12 mouse cellular contexts compared by ENCODE assay signal in the genomic region with DNA sequence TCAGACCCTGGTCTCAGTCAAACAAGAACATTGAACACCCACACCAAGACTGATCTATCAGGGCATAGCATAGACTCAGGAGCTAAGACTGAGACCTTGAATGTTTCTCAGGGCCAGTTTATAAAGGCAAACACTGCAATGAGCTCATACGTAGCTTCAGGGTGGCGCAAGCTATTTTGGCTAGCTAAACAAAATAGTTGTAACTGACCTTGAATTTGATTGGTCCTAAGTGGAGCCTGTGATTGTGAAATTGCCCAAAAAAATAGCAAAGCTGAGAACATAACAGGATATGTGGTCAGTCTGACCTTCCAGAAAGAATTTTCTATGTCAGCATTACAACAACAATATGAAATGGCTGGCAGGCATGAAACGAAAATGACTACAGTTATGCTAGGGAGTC. TPM values are rescaled to one million over a fixed set of nuclear protein-coding genes. Genes with fewer than 3 reads are reported as not detected.
A peak's percentile ranks its signal among the peaks of the same experiment; 100 is the strongest.
DNase-seq lines count a peak whose midpoint lies in the region; ATAC-seq and TF ChIP-seq lines count a peak whose summit lies in the region.
"Had no signal": no experiment of that assay in that cellular context is flagged by ENCODE, and none has a peak within 500 bp of the region (broad histone marks: within the 10 kb centered on the region; RNA-seq: fewer than 3 reads in every experiment).

No protein-coding gene starts in this region.

- no peak for TF ChIP-seq POLR2A in kidney, adult 2 months (IDR thresholded peaks at IDR 0.05; ENCODE audit: low read depth, low read length)

- ATAC-seq in kidney, embryonic 16.5 days (ENCODE audit: low FRiP score, low TSS enrichment): no peak
- ATAC-seq in hindbrain, embryonic 11.5 days (ENCODE audit: low FRiP score): no peak
- no peak for ATAC-seq in intestine, embryonic 16.5 days
- ATAC-seq: forebrain, embryonic 16.5 days had no signal

- H3K27me3 ChIP-seq in kidney, adult 2 months (replicated peaks; ENCODE audit: control insufficient read depth, insufficient read depth, low read length): no peaks in the 10 kb centered on the region
- no peaks in the 10 kb centered on the region for H3K27me3 ChIP-seq in kidney, embryonic 16.5 days (ENCODE audit: insufficient read depth, low read length)
- H3K27me3 ChIP-seq in hindbrain, embryonic 11.5 days (ENCODE audit: control insufficient read depth, insufficient read depth, low read length): no peaks in the 10 kb centered on the region
- H3K27me3 ChIP-seq in intestine, embryonic 16.5 days (replicated peaks; ENCODE audit: control insufficient read depth, insufficient read depth, low read length): no peaks in the 10 kb centered on the region

- H3K4me2 ChIP-seq in kidney, embryonic 16.5 days (replicated peaks; ENCODE audit: low read depth, low read length): no peak overlapping the region
- H3K4me2 ChIP-seq in hindbrain, embryonic 11.5 days (replicated peaks; ENCODE audit: low read depth, low read length): no peak overlapping the region
- H3K4me2 ChIP-seq in intestine, embryonic 16.5 days (ENCODE audit: low read depth, low read length): no peak overlapping the region

- H3K4me1 ChIP-seq in kidney, adult 2 months (ENCODE audit: control insufficient read depth, insufficient read depth, low read length): no peaks in the 10 kb centered on the region; the same call in 1 of the 2 replicates
- H3K4me1 ChIP-seq in kidney, embryonic 16.5 days (ENCODE audit: insufficient read depth, low read length): no peaks in the 10 kb centered on the region
- peaks cover 4% of the 10 kb centered on the region; the same call in 1 of the 2 replicates for H3K4me1 ChIP-seq in brown adipose tissue, adult 24 weeks (ENCODE audit: control insufficient read depth, insufficient read depth, insufficient read length, low read length)
- H3K4me1 ChIP-seq in hindbrain, embryonic 11.5 days (replicated peaks; ENCODE audit: control insufficient read depth, insufficient read depth, low read length): no peaks in the 10 kb centered on the region
- H3K4me1 ChIP-seq in intestine, embryonic 16.5 days (ENCODE audit: control insufficient read depth, insufficient read depth, low read length): no peaks in the 10 kb centered on the region

- 57% methylated on average over 3 of the region's 3 CpGs for WGBS in kidney, adult 2 months
- 80% methylated on average over 3 of the region's 3 CpGs for WGBS in kidney, embryonic 16.5 days
- 88% methylated on average over 3 of the region's 3 CpGs for WGBS in hindbrain, embryonic 11.5 days
- WGBS in intestine, embryonic 16.5 days: 70% methylated on average over 3 of the region's 3 CpGs

- H3K9ac ChIP-seq in kidney, embryonic 16.5 days (replicated peaks; ENCODE audit: low read length): no peak overlapping the region
- no peak overlapping the region for H3K9ac ChIP-seq in hindbrain, embryonic 11.5 days (ENCODE audit: low read depth, low read length)
- H3K9ac ChIP-seq in intestine, embryonic 16.5 days (ENCODE audit: low read depth, low read length): no peak overlapping the region

- TF ChIP-seq CTCF in kidney, adult 2 months (conservative IDR thresholded peaks at IDR 0.05; ENCODE audit: insufficient read depth, insufficient read length, low read depth, low read length): no peak

- H3K27ac ChIP-seq in kidney, adult 2 months (ENCODE audit: insufficient read depth, low read depth, low read length): no peak overlapping the region
- H3K27ac ChIP-seq in kidney, embryonic 16.5 days (ENCODE audit: low read length): no peak overlapping the region
- H3K27ac ChIP-seq in brown adipose tissue, adult 24 weeks (replicated peaks; ENCODE audit: low read depth, low read length): peak overlapping the region; percentile 98
- H3K27ac ChIP-seq in hindbrain, embryonic 11.5 days (ENCODE audit: low read depth, low read length): no peak overlapping the region
- no peak overlapping the region for H3K27ac ChIP-seq in intestine, embryonic 16.5 days (ENCODE audit: low read length)

- no peaks in the 10 kb centered on the region for H3K9me3 ChIP-seq in kidney, embryonic 16.5 days (ENCODE audit: low read length)
- no peaks in the 10 kb centered on the region for H3K9me3 ChIP-seq in hindbrain, embryonic 11.5 days (ENCODE audit: control insufficient read depth, low read length)
- H3K9me3 ChIP-seq in intestine, embryonic 16.5 days (ENCODE audit: control insufficient read depth, low read length): no peaks in the 10 kb centered on the region

- no peaks in the 10 kb centered on the region for H3K36me3 ChIP-seq in kidney, adult 2 months (ENCODE audit: control insufficient read depth, insufficient read depth, low read length)
- H3K36me3 ChIP-seq in kidney, embryonic 16.5 days (ENCODE audit: insufficient read depth, low read length): no peaks in the 10 kb centered on the region
- no peaks in the 10 kb centered on the region for H3K36me3 ChIP-seq in hindbrain, embryonic 11.5 days (ENCODE audit: control insufficient read depth, insufficient read depth, low read length)
- no peaks in the 10 kb centered on the region for H3K36me3 ChIP-seq in intestine, embryonic 16.5 days (ENCODE audit: control insufficient read depth, insufficient read depth, low read length)

- peak; percentile 23 for DNase-seq in kidney, adult 2 months
- peak; percentile 79 for DNase-seq in NIH3T3 (ENCODE audit: low read depth)
- DNase-seq in lung, postnatal 25 days (ENCODE audit: low spot score): peak; percentile 34
- DNase-seq in hindbrain, embryonic 11.5 days (ENCODE audit: low spot score): no peak
- no peak for DNase-seq in cerebellum, adult 9-11 months
- DNase-seq: embryo, embryonic 11 days; right cerebral cortex, adult 18-20 months; thymus, postnatal 4 days had no signal

- no peak overlapping the region for H3K4me3 ChIP-seq in kidney, adult 2 months (ENCODE audit: insufficient read depth, low read depth, low read length)
- H3K4me3 ChIP-seq in kidney, embryonic 16.5 days (ENCODE audit: low read length): no peak overlapping the region
- no peak overlapping the region for H3K4me3 ChIP-seq in brown adipose tissue, adult 24 weeks (ENCODE audit: insufficient read depth, low read depth, low read length)
- H3K4me3 ChIP-seq in hindbrain, embryonic 11.5 days (ENCODE audit: low read depth, low read length): no peak overlapping the region
- H3K4me3 ChIP-seq in intestine, embryonic 16.5 days (ENCODE audit: low read length): no peak overlapping the region

RNA-seq across cellular contexts. Expression of a gene that starts 46.2 kb away (rescaled TPM):
- polyA plus RNA-seq in kidney, adult 2 months (2012; rRNA removed): 3.2 and 3.4 TPM in 2 replicates
- 10.0 and 10.5 TPM in 2 replicates for polyA plus RNA-seq in kidney, embryonic 16.5 days (2015; fragmentation: Nextera tagmentation; extraction: Ambion mirVana)
- 3.5 and 5.7 TPM in 2 replicates for polyA plus RNA-seq in brown adipose tissue, adult 24 weeks (2012; ENCODE audit: insufficient read depth, insufficient read length, missing spikeins)
- polyA plus RNA-seq in hindbrain, embryonic 11.5 days (2014; fragmentation: Nextera tagmentation; extraction: Ambion mirVana): 16.2 and 16.6 TPM in 2 replicates
- 6.7 and 6.8 TPM in 2 replicates for polyA plus RNA-seq in intestine, embryonic 16.5 days (2015; fragmentation: Nextera tagmentation; extraction: Ambion mirVana)

RNA-seq across cellular contexts. Expression of a gene that starts 48.3 kb away (rescaled TPM):
- 0.07 TPM in 1 of 2 replicates, not detected in the other for polyA plus RNA-seq in kidney, adult 2 months (2012; rRNA removed)
- polyA plus RNA-seq in kidney, embryonic 16.5 days (2015; fragmentation: Nextera tagmentation; extraction: Ambion mirVana): 0.20 and 0.55 TPM in 2 replicates
- 0.75 and 1.5 TPM in 2 replicates for polyA plus RNA-seq in brown adipose tissue, adult 24 weeks (2012; ENCODE audit: insufficient read depth, insufficient read length, missing spikeins)
- polyA plus RNA-seq in hindbrain, embryonic 11.5 days (2014; fragmentation: Nextera tagmentation; extraction: Ambion mirVana): 2.4 and 2.9 TPM in 2 replicates
- polyA plus RNA-seq in intestine, embryonic 16.5 days (2015; fragmentation: Nextera tagmentation; extraction: Ambion mirVana): 0.13 TPM in 2 replicates

Comparison
In these comparisons a context has a peak if more than half of its experiments do, and no peak if none do; other contexts are left out.
1. DNase-seq: peak in kidney, adult 2 months (single experiment), NIH3T3 (single experiment) and lung, postnatal 25 days (single experiment); none in hindbrain, embryonic 11.5 days (single experiment) and cerebellum, adult 9-11 months (single experiment).